21 mouse cellular contexts compared by ENCODE assay signal in genomic region chr17:58973237-58973636, GRCm38 (mm10). TPM values are rescaled to one million over a fixed set of nuclear protein-coding genes. Genes with fewer than 3 reads are reported as not detected.
A peak's percentile ranks its signal among the peaks of the same experiment; 100 is the strongest.
DNase-seq lines count a peak whose midpoint lies in the region; ATAC-seq and TF ChIP-seq lines count a peak whose summit lies in the region.
"Had no signal": no experiment of that assay in that cellular context is flagged by ENCODE, and none has a peak within 500 bp of the region (broad histone marks: within the 10 kb centered on the region; RNA-seq: fewer than 3 reads in every experiment).

No protein-coding gene starts in this region.

- no peaks in the 10 kb centered on the region for H3K4me1 ChIP-seq in hindbrain, embryonic 11.5 days (replicated peaks; ENCODE audit: control insufficient read depth, insufficient read depth, low read length)
- 0 out of 2 replicates have a peak, but pooled peaks cover 3% of the 10 kb centered on the region for H3K4me1 ChIP-seq in hindbrain, embryonic 13.5 days (replicated peaks)
- peaks cover 13% of the 10 kb centered on the region for H3K4me1 ChIP-seq in midbrain, embryonic 10.5 days
- no peaks in the 10 kb centered on the region for H3K4me1 ChIP-seq in midbrain, embryonic 14.5 days (ENCODE audit: control insufficient read depth, insufficient read depth, low read length)
- peaks cover 9% of the 10 kb centered on the region; the same call in 1 of the 2 replicates for H3K4me1 ChIP-seq in midbrain, embryonic 12.5 days
- H3K4me1 ChIP-seq in midbrain, embryonic 13.5 days (replicated peaks): no peaks in the 10 kb centered on the region; the same call in 1 of the 2 replicates
- H3K4me1 ChIP-seq: embryonic facial prominence, embryonic 12.5 days; forebrain, embryonic 13.5 days; forebrain, embryonic 15.5 days had no signal

- no peaks in the 10 kb centered on the region for H3K36me3 ChIP-seq in hindbrain, embryonic 11.5 days (ENCODE audit: control insufficient read depth, insufficient read depth, low read length)
- H3K36me3 ChIP-seq in hindbrain, embryonic 13.5 days: no peaks in the 10 kb centered on the region
- H3K36me3 ChIP-seq in midbrain, embryonic 10.5 days: no peaks in the 10 kb centered on the region
- H3K36me3 ChIP-seq in midbrain, embryonic 14.5 days (ENCODE audit: control insufficient read depth, insufficient read depth, low read length): no peaks in the 10 kb centered on the region
- H3K36me3 ChIP-seq in midbrain, embryonic 12.5 days: no peaks in the 10 kb centered on the region
- H3K36me3 ChIP-seq in midbrain, embryonic 13.5 days: no peaks in the 10 kb centered on the region
- H3K36me3 ChIP-seq: embryonic facial prominence, embryonic 10.5 days; embryonic facial prominence, embryonic 12.5 days; forebrain, embryonic 15.5 days had no signal

- peak; percentile 47 for ATAC-seq in hindbrain, embryonic 11.5 days (ENCODE audit: low FRiP score)
- ATAC-seq in hindbrain, embryonic 13.5 days (ENCODE audit: low FRiP score): no peak
- no peak for ATAC-seq in midbrain, embryonic 14.5 days (ENCODE audit: low FRiP score, low TSS enrichment)
- peak; percentile 78 for ATAC-seq in midbrain, embryonic 12.5 days (ENCODE audit: low FRiP score, low read depth)
- ATAC-seq in midbrain, embryonic 13.5 days: no peak
- ATAC-seq: forebrain, embryonic 13.5 days; forebrain, embryonic 15.5 days had no signal

- no peak overlapping the region for H3K9ac ChIP-seq in hindbrain, embryonic 11.5 days (ENCODE audit: low read depth, low read length)
- H3K9ac ChIP-seq in hindbrain, embryonic 13.5 days: no peak overlapping the region
- no peak overlapping the region for H3K9ac ChIP-seq in midbrain, embryonic 14.5 days (replicated peaks; ENCODE audit: low read length)
- no peak overlapping the region for H3K9ac ChIP-seq in midbrain, embryonic 12.5 days (replicated peaks)
- no peak overlapping the region for H3K9ac ChIP-seq in midbrain, embryonic 13.5 days (replicated peaks)
- H3K9ac ChIP-seq: embryonic facial prominence, embryonic 12.5 days; forebrain, embryonic 13.5 days; forebrain, embryonic 15.5 days had no signal

- no peak overlapping the region for H3K4me2 ChIP-seq in hindbrain, embryonic 11.5 days (replicated peaks; ENCODE audit: low read depth, low read length)
- H3K4me2 ChIP-seq in hindbrain, embryonic 13.5 days: no peak overlapping the region
- no peak overlapping the region for H3K4me2 ChIP-seq in midbrain, embryonic 14.5 days (ENCODE audit: low read length)
- H3K4me2 ChIP-seq in midbrain, embryonic 12.5 days (replicated peaks): no peak overlapping the region
- H3K4me2 ChIP-seq in midbrain, embryonic 13.5 days (replicated peaks): no peak overlapping the region
- H3K4me2 ChIP-seq: embryonic facial prominence, embryonic 12.5 days; forebrain, embryonic 13.5 days; forebrain, embryonic 15.5 days had no signal

- H3K27me3 ChIP-seq in hindbrain, embryonic 11.5 days (ENCODE audit: control insufficient read depth, insufficient read depth, low read length): no peaks in the 10 kb centered on the region
- H3K27me3 ChIP-seq in hindbrain, embryonic 13.5 days: no peaks in the 10 kb centered on the region
- no peaks in the 10 kb centered on the region for H3K27me3 ChIP-seq in midbrain, embryonic 10.5 days (ENCODE audit: low read depth, poor library complexity, severe bottlenecking)
- no peaks in the 10 kb centered on the region for H3K27me3 ChIP-seq in midbrain, embryonic 14.5 days (ENCODE audit: control insufficient read depth, insufficient read depth, low read length)
- H3K27me3 ChIP-seq in midbrain, embryonic 12.5 days: no peaks in the 10 kb centered on the region
- H3K27me3 ChIP-seq in midbrain, embryonic 13.5 days: no peaks in the 10 kb centered on the region
- H3K27me3 ChIP-seq: embryonic facial prominence, embryonic 12.5 days; forebrain, embryonic 13.5 days; forebrain, embryonic 15.5 days had no signal

- H3K27ac ChIP-seq in hindbrain, embryonic 11.5 days (ENCODE audit: low read depth, low read length): no peak overlapping the region
- no peak overlapping the region for H3K27ac ChIP-seq in hindbrain, embryonic 13.5 days
- peak overlapping the region; percentile 34; the same call in 1 of the 2 replicates for H3K27ac ChIP-seq in midbrain, embryonic 10.5 days (replicated peaks)
- no peak overlapping the region for H3K27ac ChIP-seq in midbrain, embryonic 14.5 days (replicated peaks; ENCODE audit: low read depth, low read length)
- H3K27ac ChIP-seq in midbrain, embryonic 12.5 days (replicated peaks): no peak overlapping the region
- no peak overlapping the region for H3K27ac ChIP-seq in midbrain, embryonic 13.5 days
- H3K27ac ChIP-seq: embryonic facial prominence, embryonic 10.5 days; embryonic facial prominence, embryonic 12.5 days; forebrain, embryonic 13.5 days; forebrain, embryonic 15.5 days had no signal

- no peak for TF ChIP-seq POLR2A in brain, embryonic 14.5 days (IDR thresholded peaks at IDR 0.05; ENCODE audit: borderline replicate concordance, extremely low read depth, insufficient read depth, insufficient read length, poor library complexity, severe bottlenecking)

- no peaks in the 10 kb centered on the region for H3K9me3 ChIP-seq in hindbrain, embryonic 11.5 days (ENCODE audit: control insufficient read depth, low read length)
- no peaks in the 10 kb centered on the region for H3K9me3 ChIP-seq in hindbrain, embryonic 13.5 days
- no peaks in the 10 kb centered on the region for H3K9me3 ChIP-seq in midbrain, embryonic 10.5 days (replicated peaks)
- H3K9me3 ChIP-seq in midbrain, embryonic 14.5 days (ENCODE audit: control insufficient read depth, low read length): no peaks in the 10 kb centered on the region
- H3K9me3 ChIP-seq in midbrain, embryonic 12.5 days: no peaks in the 10 kb centered on the region
- H3K9me3 ChIP-seq in midbrain, embryonic 13.5 days: no peaks in the 10 kb centered on the region
- H3K9me3 ChIP-seq: embryonic facial prominence, embryonic 10.5 days; embryonic facial prominence, embryonic 12.5 days; forebrain, embryonic 13.5 days; forebrain, embryonic 15.5 days had no signal

- WGBS in hindbrain, embryonic 11.5 days: 52% methylated on average over 5 of the region's 5 CpGs
- 41% methylated on average over 5 of the region's 5 CpGs for WGBS in hindbrain, embryonic 13.5 days
- 81% methylated on average over 5 of the region's 5 CpGs for WGBS in midbrain, embryonic 10.5 days
- WGBS in midbrain, embryonic 14.5 days: 23% methylated on average over 5 of the region's 5 CpGs
- 55% methylated on average over 5 of the region's 5 CpGs for WGBS in midbrain, embryonic 12.5 days
- WGBS in midbrain, embryonic 13.5 days: 48% methylated on average over 5 of the region's 5 CpGs

- peak; percentile 13 for DNase-seq in hindbrain, embryonic 11.5 days (ENCODE audit: low spot score)
- no peak for DNase-seq in midbrain, embryonic 10.5 days (ENCODE audit: low spot score)
- no peak for DNase-seq in midbrain, embryonic 14.5 days
- peak; percentile 12 for DNase-seq in brain, embryonic 14.5 days (ENCODE audit: low read depth)
- DNase-seq in kidney, postnatal 25 days: no peak
- DNase-seq: adrenal gland, adult 2 months; adrenal gland, postnatal 10 days; adrenal gland, postnatal 25 days; cerebellum, adult 11-12 months; cerebellum, adult 2 months; cerebellum, adult 9-10 months; cerebellum, postnatal 10 days; cerebellum, postnatal 25 days had no signal

- TF ChIP-seq CTCF in brain, embryonic 14.5 days (IDR thresholded peaks at IDR 0.05; ENCODE audit: borderline replicate concordance, extremely low read depth, insufficient read depth, insufficient read length): no peak

- no peak overlapping the region for H3K4me3 ChIP-seq in hindbrain, embryonic 11.5 days (ENCODE audit: low read depth, low read length)
- no peak overlapping the region for H3K4me3 ChIP-seq in hindbrain, embryonic 13.5 days
- no peak overlapping the region for H3K4me3 ChIP-seq in midbrain, embryonic 10.5 days
- no peak overlapping the region for H3K4me3 ChIP-seq in midbrain, embryonic 14.5 days (replicated peaks; ENCODE audit: low read depth, low read length)
- H3K4me3 ChIP-seq in midbrain, embryonic 12.5 days: no peak overlapping the region
- H3K4me3 ChIP-seq in midbrain, embryonic 13.5 days (replicated peaks): no peak overlapping the region
- H3K4me3 ChIP-seq: embryonic facial prominence, embryonic 10.5 days; embryonic facial prominence, embryonic 12.5 days; forebrain, embryonic 13.5 days; forebrain, embryonic 15.5 days had no signal

RNA-seq across cellular contexts. Expression of gene Pdzph1, which starts 17.9 kb away (rescaled TPM):
- 10.6 and 10.9 TPM in 2 replicates for polyA plus RNA-seq in hindbrain, embryonic 11.5 days (2014; fragmentation: Nextera tagmentation; extraction: Ambion mirVana)
- polyA plus RNA-seq in hindbrain, embryonic 13.5 days (2015; fragmentation: Nextera tagmentation; extraction: Ambion mirVana): 3.8 and 4.8 TPM in 2 replicates
- polyA plus RNA-seq in midbrain, embryonic 10.5 days (2016; fragmentation: Nextera tagmentation; extraction: Ambion mirVana): 32.3 and 35.5 TPM in 2 replicates
- 5.0 and 9.6 TPM in 2 replicates for polyA plus RNA-seq in midbrain, embryonic 14.5 days (2014; fragmentation: Nextera tagmentation; extraction: Ambion mirVana)
- 22.3 and 24.8 TPM in 2 replicates for polyA plus RNA-seq in midbrain, embryonic 12.5 days (2016; fragmentation: Nextera tagmentation; extraction: Ambion mirVana)
- polyA plus RNA-seq in midbrain, embryonic 13.5 days (2015; fragmentation: Nextera tagmentation; extraction: Ambion mirVana): 11.4 and 13.6 TPM in 2 replicates
- polyA plus RNA-seq in brain, embryonic 14.5 days (2012; rRNA removed): 3.1 and 5.0 TPM in 2 replicates
- polyA plus RNA-seq: adrenal gland, adult 2 months; C2C12 had no signal

RNA-seq across cellular contexts. Expression of gene Nudt12, which starts 39.9 kb away (rescaled TPM):
- polyA plus RNA-seq in hindbrain, embryonic 11.5 days (2014; fragmentation: Nextera tagmentation; extraction: Ambion mirVana): 8.0 and 8.8 TPM in 2 replicates
- polyA plus RNA-seq in hindbrain, embryonic 13.5 days (2015; fragmentation: Nextera tagmentation; extraction: Ambion mirVana): 3.9 and 6.1 TPM in 2 replicates
- polyA plus RNA-seq in midbrain, embryonic 10.5 days (2016; fragmentation: Nextera tagmentation; extraction: Ambion mirVana): 8.0 and 8.9 TPM in 2 replicates
- 3.4 and 3.8 TPM in 2 replicates for polyA plus RNA-seq in midbrain, embryonic 14.5 days (2014; fragmentation: Nextera tagmentation; extraction: Ambion mirVana)
- 6.5 and 8.1 TPM in 2 replicates for polyA plus RNA-seq in midbrain, embryonic 12.5 days (2016; fragmentation: Nextera tagmentation; extraction: Ambion mirVana)
- 3.5 and 4.3 TPM in 2 replicates for polyA plus RNA-seq in midbrain, embryonic 13.5 days (2015; fragmentation: Nextera tagmentation; extraction: Ambion mirVana)
- polyA plus RNA-seq in brain, embryonic 14.5 days (2012; rRNA removed): 2.4 and 3.8 TPM in 2 replicates

Comparison
In these comparisons a context has a peak if more than half of its experiments do, and no peak if none do; other contexts are left out.
1. ATAC-seq: peak in hindbrain, embryonic 11.5 days (single experiment) and midbrain, embryonic 12.5 days (single experiment); none in hindbrain, embryonic 13.5 days (single experiment), midbrain, embryonic 14.5 days (single experiment) and midbrain, embryonic 13.5 days (single experiment).
2. DNase-seq: peak in hindbrain, embryonic 11.5 days (single experiment) and brain, embryonic 14.5 days (single experiment); none in midbrain, embryonic 10.5 days (single experiment), midbrain, embryonic 14.5 days (single experiment) and kidney, postnatal 25 days (0 of 2).